Mouse (Mus musculus) urinary bladder, postnatal 10 days (tissue): ENCODE results near the gene Zswim8.
A peak's percentile ranks its signal among the peaks of the same experiment; 100 is the strongest.

Experiments used
- DNase-seq: peaks from one replicate; pipeline ENCODE4 v3.0.0; 2022; ENCODE audit warnings: low spot score

Gene Zswim8

DNA sequence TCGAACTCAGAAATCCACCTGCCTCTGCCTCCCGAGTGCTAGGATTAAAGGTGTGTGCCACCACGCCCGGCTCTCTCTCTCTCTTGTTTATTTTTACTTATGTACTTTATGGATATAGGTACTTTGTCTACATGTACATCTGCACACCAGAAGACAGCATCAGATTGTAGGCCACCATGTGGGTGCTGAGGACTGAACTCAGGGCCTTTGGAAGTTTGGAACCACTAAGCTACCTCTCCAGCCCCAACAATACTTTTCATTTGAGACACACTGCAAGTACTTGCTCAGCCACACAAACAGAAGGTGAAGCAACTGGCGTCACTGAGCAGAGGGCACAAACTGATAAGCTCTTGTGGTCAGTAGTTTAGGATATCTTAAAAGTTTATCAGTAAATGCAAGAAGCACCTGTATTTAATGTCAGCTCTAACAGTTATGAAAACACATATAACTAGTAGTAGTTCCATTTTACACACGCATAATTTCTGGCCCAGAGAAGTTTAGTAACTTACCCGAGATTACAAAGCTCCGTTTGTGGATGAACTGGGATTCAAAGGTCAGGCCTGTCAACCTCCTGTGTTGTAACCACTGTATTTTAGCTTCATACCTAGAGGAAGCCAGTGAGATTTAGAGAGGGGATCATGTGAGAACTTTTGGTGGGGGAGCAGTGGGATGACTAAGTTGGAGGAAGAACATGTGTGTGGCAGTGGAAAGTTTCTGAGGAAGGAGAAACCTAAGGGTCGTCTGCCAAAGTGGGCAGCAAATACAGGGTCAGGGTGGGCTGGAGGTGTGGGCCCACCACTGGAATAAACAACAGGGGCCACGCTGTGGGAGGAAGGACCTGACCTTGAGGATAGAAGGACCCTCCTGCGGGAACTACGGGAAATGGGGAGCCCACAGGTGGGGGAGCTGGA, 25.9 kb downstream of the Zswim8 start:
- no peak for DNase-seq

DNA sequence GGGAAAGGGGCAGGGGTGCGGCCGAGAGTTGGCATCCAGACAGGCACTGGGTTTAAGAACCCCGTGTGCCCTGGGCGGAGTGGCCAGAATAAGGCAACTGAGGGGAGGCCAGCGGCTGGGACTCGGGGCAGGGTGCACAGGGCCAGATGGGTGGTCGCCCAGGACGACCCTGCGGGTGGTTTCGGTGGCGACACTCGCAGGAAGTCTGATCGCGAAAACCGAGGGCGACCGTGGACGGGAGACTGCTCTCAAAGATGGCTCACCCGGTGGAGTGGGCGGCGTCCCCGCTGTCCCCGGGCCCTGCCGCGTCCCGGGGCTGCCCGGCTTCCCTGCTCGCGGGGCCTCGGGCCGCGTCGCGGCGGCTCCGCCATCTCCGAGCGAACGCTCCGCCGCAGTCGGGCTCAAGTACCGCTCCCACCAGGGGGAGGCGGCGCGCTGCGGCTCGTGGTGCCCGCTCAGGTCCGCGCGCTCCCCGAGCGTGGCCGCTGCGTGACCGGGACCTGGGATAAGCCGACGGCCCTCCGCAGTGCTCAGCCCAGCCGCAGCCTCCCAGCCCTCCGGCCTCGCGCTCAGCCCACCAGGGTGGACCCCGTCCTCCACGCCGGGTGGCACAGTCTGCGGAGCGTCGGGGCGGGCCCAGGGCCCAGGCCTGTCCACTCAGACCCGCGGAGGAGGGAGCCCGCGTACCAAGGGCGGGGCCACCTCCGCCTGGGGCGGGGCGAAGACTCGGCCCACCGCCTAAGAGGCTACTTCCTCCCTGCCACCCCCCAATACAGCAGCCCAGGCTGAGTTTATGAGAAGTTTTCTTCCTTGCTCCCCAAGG, 26.8 kb downstream of the Zswim8 start, which contains the start of gene Ndst2:
TSS of gene Ndst2 (minus strand) at position 611 of the 823 bp plus-strand sequence.
- DNase-seq = peak; percentile 58

DNA sequence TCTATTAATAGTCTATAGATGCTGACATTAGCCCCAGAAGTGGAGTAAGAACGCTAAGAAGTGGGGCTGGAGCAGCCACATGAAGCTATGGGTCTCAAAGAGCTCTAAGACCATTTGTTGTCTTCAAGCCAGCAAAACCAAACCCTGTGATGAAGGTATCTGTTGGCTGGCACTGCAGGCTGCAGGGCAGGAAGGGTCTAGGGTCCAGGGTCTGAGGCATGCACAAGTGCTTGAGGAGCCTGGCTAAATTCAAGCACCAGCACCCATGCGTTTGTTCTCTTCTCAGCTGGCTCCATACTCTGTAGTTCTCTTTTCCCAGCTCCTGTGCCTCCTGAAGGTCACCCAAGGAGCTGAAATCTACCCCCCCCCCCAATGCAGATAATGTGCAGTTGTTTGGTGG, 27.7 kb downstream of the Zswim8 start:
- no peak for DNase-seq

DNA sequence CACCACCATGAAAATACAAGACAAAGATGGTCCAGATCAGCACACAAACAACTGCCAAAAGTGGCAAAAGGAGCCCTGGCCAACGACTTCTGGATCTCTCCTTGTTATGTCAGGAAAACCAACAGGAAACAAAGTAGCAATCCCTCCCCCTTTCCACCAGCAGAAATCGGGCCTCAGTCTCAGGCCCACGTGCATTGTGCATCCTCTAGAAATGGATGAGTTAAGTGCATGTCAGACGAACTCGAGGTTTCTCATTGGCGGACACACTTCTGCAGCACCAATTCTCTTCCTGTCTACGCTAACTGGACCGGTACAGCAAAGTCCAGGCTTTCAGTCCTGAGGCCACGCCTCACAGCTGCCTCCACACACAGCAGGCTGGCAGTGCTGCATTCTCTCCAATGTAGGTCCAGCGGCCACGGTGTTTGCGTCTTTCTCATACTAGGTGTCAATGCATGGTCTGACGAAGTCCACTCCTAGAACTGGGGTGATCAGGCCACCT, 28.6 kb downstream of the Zswim8 start:
- DNase-seq = no peak

DNA sequence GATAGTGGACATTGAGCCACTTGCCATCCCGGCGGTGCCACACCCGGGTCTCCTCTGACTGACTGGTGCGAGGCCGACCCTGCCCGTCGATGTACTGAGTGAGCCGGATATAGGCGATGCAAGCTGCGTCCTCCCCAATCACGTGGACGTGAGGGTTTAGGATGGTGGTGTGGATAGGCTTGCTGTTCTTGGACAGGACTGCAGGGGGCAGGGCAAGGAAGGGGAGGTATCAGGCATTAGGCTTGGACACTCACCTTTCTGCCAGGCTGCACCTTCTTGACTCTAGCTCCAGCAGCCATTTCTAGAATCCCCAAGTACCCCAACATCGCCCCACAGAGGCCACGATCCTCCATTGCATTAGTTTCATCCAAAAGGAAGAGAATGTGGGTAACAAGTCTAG, 30.0 kb downstream of the Zswim8 start:
- no peak for DNase-seq

DNA sequence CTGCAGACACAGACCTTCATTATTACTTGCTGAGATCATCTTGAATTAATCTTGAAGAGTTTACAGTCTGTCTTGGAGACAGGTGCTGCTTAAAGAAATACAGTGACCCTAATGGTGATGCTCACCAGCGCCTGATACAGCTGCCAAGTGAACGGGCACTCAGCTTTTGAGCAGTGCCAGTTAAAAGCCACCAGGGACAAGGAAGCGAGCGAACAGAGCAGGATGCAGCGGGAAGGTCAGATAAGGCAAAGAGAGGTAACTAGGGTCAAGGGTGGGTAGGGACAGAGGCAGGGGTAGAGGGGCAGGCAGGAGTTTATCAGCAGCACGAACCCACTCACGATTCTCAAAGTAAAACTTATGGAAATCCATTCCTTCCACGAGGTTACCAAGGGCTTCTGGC, 31.2 kb downstream of the Zswim8 start:
- no peak for DNase-seq

DNA sequence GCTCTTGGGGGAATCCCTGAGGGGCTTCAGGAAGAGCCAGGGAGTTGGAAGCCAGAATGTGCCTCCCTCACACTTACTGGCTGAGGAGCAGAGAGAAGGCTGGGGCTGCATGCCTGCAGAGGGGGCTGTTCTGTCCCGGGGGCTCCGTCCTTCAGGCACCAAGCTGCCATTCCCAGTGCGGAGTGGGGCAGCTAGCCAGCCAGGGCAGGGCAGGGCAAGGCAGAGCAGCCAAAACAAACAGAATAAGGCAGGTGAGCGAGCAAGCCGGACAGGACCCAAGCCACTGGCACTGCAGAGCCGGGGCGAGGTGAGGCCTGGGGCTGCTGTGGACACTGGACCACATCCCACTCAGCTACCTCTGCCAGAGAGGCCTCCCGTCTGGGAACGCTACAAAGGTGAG, 33.9 kb downstream of the Zswim8 start:
- DNase-seq = no peak

DNA sequence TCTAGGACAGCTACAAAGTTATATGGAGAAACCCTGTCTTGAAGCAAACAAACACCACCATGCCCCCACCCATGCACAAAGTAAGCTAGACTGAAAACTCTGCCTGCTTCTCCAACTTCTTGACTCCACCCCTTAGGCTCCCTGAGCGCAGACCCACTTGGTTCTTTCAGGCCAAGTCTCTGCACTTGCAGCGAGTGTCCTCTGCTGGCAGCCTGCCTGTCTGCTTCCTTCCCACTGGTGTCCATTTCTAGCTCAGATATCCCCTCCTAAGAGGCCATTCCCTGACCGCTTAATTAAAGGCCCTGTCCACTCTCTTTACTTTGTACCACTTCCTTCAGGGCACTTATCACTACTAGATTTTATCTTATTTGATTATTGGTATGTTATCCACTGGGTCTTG, 36.3 kb downstream of the Zswim8 start:
- no peak for DNase-seq

DNA sequence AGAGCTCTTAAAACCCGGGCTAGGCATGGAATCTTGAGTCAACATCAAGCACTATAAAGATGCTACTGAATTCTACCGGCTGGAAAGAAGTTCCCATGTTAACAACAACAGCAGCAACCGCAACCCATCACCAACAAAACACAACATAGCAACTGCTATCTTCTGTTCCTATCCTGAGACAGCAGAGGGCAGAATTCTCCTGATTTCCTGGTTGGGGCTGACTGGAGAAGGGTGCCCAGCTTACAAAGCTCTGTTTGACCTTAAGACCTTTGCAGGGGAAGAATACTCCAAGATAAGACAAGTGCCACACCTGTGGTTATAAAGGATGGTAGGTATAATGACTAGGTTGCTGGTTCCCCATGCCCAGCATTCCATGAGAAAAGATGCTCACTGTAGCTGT, 39.6 kb downstream of the Zswim8 start:
- DNase-seq = no peak

DNA sequence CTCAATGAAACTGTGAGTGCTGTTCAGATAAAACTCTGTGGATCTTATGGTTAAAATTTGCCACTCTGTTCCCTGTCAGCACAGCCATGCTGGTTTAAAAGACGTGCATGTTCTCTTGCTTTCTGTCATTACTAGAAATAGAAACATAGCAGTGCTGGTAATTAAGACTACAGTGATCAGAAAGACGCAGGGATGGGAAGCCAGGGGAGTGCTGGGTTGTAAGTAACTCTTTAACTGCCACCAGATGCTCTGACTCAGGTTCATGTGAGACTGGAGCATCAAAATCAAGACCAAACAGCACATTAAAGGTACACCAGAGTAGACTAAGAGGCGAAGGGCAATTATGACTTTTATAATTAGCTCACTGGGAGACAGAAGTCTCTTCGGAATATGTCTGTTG, 41.0 kb downstream of the Zswim8 start:
- DNase-seq = no peak

DNA sequence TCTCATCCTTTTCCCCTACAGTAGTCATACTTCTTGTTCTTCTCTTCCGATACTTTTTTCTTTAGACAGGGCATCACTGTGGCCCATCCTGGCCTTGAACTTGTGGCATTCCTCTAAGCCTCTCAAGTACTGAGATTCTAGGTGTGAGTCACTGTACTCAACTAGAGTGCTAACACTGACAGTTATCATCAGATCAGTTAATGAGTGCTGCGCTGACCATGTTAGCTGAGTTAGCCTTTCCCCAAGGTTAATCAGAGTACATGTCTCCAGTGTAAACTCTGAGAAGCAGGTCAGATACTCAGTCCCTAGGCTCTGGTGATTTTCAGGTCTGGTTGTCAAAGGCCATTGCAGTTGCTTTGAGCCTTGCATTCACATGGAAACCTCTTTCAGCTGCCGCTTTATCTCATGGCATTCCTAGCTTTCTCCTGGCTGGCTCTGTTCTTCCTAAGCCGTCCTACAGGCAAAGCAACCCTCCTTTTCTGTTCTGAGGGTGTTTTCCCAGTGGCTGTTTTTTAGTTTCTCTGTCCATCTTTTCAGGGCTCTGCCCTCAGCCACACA, 42.2 kb downstream of the Zswim8 start:
- DNase-seq = no peak

DNA sequence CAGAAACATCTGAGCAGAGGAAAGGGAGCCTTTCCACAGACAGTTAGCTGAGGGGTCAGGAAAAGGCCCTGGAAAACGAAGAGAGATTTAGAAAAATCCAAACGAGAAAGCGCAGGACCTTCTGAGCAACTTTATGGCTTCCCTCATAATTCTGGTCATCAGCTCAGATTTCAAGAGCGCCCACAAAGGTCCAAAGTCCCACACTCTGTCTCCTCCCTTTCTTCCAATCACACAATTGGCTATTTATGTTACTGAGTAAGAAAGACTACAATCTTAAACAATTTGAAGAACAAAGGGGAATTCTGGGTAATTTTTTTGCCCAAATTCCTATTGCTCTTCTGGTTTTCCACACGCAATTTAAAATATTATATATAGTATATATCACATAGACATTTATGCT, 43.2 kb downstream of the Zswim8 start:
- DNase-seq = no peak

DNA sequence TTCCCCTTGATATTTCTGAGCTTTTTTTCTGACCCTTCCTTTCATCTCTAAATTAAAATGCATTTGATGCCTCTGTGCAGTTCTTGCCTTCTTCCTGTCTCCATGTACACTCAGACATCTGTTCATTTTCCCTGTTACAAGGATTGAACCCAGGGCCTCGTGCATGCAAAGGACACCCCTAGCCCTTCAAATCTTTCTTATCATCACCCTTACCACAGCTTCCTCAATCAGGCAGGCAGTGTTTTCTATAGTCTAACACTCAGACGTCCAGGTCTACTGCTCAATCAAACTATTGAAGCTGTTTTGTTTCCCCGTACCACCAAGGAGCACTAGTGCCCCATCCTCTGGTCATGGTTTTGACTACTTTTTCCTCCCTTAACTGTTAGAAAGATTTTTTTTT, 46.4 kb downstream of the Zswim8 start:
- no peak for DNase-seq

DNA sequence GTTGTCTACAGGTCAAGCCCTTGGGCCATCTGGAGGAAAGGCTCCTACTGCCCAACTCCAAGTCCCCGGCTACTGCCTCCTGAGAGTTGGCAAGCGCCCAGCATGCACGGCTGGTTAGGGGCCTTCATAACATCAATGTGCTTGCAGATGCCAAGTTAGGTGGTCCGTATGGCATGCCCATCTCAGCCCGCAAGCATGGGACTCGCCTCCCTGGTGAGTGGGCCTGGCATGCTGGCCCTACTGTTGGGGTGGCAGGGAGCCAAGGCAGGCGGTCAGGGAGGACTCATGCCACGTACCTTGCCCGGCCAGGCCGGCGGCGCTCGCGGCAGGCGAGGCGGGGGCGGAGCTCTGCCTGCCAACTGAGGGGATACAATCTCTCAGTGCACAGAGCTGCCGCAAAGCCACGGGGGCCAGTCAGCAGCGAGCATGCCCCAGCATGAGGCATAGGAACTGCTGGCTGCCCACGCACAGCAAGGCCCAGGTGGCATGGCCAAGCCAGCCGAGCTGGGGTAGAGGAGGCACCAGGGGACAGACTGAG, 50.1 kb downstream of the Zswim8 start:
- no peak for DNase-seq

DNA sequence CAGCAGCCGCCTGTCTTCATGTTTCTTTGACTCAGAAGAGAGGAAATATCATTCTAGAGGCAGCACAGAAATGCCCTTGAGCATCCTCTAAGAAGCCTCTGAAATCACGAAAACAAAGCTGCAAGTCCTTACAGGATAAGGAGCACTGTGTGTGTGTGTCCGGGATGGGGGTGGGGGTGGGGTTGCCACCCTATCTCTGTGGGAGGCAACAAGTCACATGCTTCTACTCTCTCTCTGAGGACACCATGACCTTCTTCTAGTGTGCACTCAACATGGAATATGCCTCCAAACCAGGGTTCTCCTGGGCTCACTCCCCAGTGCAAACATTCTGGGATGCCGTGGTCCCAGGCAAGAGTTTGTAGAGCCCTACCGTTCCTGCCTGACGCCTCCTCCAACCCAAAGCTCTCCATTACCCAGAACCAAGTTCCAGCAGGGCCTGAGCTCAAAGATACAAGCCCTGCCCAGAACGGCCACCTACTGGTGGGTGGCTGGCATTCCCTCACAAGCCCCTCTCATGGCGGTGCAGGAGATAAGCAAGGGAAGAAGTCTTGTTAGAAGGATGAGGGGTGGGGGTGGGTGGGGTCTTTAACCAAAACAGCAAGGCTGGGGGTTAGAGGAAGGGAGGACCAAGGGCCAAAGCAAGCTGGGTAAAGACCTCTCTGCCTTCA, 51.5 kb downstream of the Zswim8 start:
- DNase-seq = no peak

DNA sequence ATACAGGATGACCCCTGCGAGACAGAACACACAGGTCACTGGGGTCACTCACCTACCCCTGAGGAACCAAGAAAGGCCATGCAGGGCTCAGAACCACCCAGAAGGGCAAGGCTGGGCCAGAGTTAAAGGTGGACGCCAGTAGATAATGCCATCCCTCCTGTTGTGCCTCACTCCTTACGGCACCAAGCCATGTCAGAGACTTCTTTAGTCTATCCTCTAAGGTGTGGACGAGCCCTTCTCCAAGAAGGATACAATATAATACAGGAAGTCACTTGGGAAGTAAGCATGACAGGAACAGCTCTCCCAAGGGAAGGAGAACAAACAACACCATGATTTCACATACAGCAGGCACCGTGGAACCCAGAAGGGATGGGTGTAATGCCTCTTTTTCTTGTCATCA, 57.6 kb downstream of the Zswim8 start:
- no peak for DNase-seq

DNA sequence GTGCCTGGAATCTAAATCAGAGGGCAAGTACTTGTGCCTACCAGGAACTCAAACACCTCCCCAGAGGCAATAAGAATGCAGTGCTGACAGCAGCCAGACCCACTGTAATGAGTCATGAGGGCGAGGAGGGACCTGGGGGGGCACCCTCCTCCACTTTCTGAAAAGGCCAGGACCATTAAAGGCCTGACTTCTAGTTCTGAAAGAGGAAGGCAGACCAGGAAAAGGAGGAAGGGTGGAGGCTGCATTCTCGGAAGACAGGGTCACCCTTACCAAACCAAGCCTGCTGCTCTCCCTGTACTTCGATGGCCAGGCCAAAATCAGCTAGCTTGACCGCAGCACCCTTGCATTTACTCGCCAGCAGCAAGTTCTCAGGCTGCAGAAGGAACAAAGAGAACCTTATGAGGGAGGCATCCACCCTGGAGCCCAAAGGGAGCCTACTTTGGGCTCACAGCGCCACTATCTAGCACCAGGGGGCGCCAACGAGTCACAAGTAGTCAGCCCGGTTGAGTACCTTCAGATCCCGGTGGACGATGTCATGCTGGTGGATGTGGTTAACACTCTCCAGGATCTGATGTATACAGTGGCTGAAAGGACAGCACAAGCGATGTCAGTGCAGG, 58.4 kb downstream of the Zswim8 start:
- peak; percentile 84 for DNase-seq

DNA sequence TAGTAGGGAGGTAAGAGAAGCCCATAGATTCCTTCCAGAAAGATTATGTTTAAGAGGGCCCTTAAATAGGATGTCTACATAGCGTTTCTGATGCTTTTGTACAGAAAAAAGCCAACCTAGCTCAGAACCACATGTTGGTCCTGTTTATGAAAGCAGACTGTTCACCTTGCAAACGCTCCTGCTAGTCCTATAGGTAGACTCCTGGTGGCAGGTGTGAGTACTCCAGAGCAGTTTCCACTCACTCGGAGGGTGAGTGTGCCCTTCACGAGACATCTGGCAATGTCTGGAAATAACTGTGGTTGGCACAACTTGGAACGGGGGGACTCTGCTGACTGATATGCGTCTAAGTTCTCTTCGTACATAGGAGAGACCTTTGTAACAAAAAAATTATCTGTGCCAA, 60.6 kb downstream of the Zswim8 start:
- no peak for DNase-seq

DNA sequence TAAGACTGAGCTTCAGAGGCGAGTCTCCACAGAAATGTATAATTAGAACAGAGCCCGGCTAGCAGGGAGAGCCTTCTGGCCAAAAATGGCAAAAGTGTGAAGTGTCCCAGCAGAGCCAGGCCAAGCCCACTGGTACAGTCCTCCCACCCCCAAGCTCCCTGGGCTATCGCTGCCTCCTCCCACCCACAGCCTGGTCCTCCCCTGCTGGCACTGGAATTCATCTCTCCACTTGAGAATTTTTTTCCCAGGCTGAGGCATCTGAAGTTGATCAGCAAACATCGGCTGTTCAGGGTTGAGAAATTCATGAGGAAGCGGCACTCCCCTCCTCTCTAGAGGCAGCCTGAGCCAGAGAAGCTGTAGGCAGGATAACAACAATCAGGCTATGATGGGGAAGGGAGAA, 61.2 kb downstream of the Zswim8 start:
- DNase-seq = no peak

DNA sequence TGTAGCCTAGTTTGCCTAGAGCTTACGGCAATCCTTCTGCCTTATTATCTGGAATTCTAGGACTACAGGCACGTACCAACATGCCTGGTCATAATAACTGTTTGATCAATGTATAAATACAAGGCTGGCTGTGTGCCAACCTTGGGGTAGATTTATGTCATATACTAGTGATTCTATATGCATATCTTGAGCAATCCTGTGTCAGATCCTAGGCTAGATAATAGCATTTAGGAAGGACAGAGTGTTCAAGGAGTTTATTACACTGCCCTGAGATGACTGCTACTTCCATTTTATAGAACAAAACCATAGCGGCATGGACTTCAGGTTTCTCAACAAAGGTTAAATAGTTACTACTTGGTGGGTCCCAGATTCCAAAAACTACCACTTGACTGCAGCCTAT, 64.6 kb downstream of the Zswim8 start:
- no peak for DNase-seq

DNA sequence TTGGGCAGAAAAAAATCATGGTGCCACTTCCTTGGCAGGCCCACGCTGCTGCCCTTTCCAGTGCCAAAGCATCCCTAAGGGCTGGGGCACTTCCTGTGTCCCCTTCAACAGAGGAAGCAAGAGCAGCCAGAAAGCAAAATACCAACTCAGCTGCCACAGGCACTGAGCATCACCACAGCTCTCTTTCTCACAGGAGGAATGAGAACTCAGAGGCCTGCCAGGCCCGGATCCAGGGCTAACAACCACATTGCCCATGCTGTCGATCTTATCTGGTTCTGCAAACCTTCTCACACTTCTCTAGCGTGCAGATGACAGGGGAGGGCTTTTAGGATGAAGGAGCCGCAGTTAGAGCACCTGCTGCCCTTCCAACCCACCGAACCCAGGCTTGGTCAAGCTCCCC, 65.5 kb downstream of the Zswim8 start:
- no peak for DNase-seq
